Mouse (Mus musculus) lung, embryonic 14.5 days (tissue): ENCODE results near the gene Tenm3. TPM values are rescaled to one million over a fixed set of nuclear protein-coding genes. Genes with fewer than 3 reads are reported as not detected.

Experiments used
- ATAC-seq: fragments of 200-750 bp; cut with Nextera tagmentation; 2 replicates; pipeline ENCODE4 v1.8.0; 2017; ENCODE audit warnings: mild to moderate bottlenecking, moderate TSS enrichment, moderate library complexity; ENCODE audit not compliant: insufficient read depth
- DNase-seq: peaks from one replicate; pipeline ENCODE4 v3.0.0-alpha.2; 2015
- H3K27ac ChIP-seq: fragments of 300-500 bp; sonication (generic); 2 replicates; pipeline ENCODE4 v1.5.1; 2014; ENCODE audit warnings: low read depth, mild to moderate bottlenecking, moderate library complexity
- H3K27me3 ChIP-seq: fragments of 300-500 bp; sonication (generic); 2 replicates; pipeline ENCODE4 v1.6.1; 2014; ENCODE audit warnings: low read length, control low read depth; ENCODE audit not compliant: insufficient read depth
- H3K36me3 ChIP-seq: fragments of 300-500 bp; sonication (generic); 2 replicates; pipeline ENCODE4 v1.6.1; 2014; ENCODE audit warnings: control low read depth; ENCODE audit not compliant: insufficient read depth
- H3K4me1 ChIP-seq: fragments of 300-500 bp; sonication (generic); 2 replicates; pipeline ENCODE4 v1.6.1; 2014; ENCODE audit warnings: antibody characterized with exemption, control low read depth; ENCODE audit not compliant: insufficient read depth
- H3K4me2 ChIP-seq: fragments of 300-500 bp; sonication (generic); 2 replicates; pipeline ENCODE4 v1.6.1; 2014; ENCODE audit warnings: mild to moderate bottlenecking
- H3K4me3 ChIP-seq: fragments of 300-500 bp; sonication (generic); 2 replicates; pipeline ENCODE4 v1.5.1; 2014; ENCODE audit warnings: low read depth, low read length
- H3K9ac ChIP-seq: fragments of 300-500 bp; sonication (generic); 2 replicates; pipeline ENCODE4 v1.6.1; 2014
- H3K9me3 ChIP-seq: fragments of 300-500 bp; sonication (generic); 2 replicates; pipeline ENCODE4 v1.6.1; 2016; ENCODE audit warnings: low read depth, low read length, control low read depth
- CTCF ChIP-seq: IDR thresholded peaks from 2 replicates; pipeline ENCODE4 v1.5.1; 2016; ENCODE audit warnings: antibody characterized with exemption, low read depth
- WGBS: fragments of 180-500 bp; shearing (Covaris S2); extraction: QIAGEN DNeasy Blood & Tissue Kit; methylation state at CpG from one replicate; pipeline ENCODE4 v1.1.7; 2014; 5-methylcytosine and 5-hydroxymethylcytosine counted together
- polyA plus RNA-seq: library from polyadenylated mRNA; unstranded; fragments of >200 nt; fragmentation: Nextera tagmentation; extraction: Ambion mirVana; gene quantifications from 2 replicates; pipeline ENCODE4 v1.2.1, GENCODE M21; 2014

The Tenm3 gene
- polyA plus RNA-seq, 1 experiment from 2014 or later: 9.8 TPM

GRCm38 (mm10) chr8:48704485-48704884, 139.3 kb downstream of the Tenm3 start:
- H3K4me2 ChIP-seq: no peak overlapping the region
- no peaks in the 10 kb centered on the region for H3K36me3 ChIP-seq
- H3K27me3 ChIP-seq: no peaks in the 10 kb centered on the region
- WGBS: 48% methylated on average over 6 of the region's 6 CpGs
- H3K9ac ChIP-seq: no peak overlapping the region
- ATAC-seq (peak; percentile 92), DNase-seq (peak; percentile 81)
- no peak for TF ChIP-seq CTCF
- peak overlapping the region; percentile 28; the same call in 1 of the 2 replicates for H3K27ac ChIP-seq
- H3K9me3 ChIP-seq: no peaks in the 10 kb centered on the region
- H3K4me1 ChIP-seq: 0 out of 2 replicates have a peak, but pooled peaks cover 4% of the 10 kb centered on the region
- no peak overlapping the region for H3K4me3 ChIP-seq

- ATAC-seq (no peak), DNase-seq (peak; percentile 52)
- Histone ChIP-seq H3K27ac (no peak overlapping the region), H3K27me3 (no peaks in the 10 kb centered on the region), H3K4me1 (0 out of 2 replicates have a peak, but pooled peaks cover 4% of the 10 kb centered on the region), H3K9ac (no peak overlapping the region), H3K4me3 (no peak overlapping the region), H3K4me2 (no peak overlapping the region), H3K9me3 (no peaks in the 10 kb centered on the region), H3K36me3 (no peaks in the 10 kb centered on the region)
- peak; percentile 22; the same call in 1 of the 2 replicates for TF ChIP-seq CTCF
- 70% methylated on average over 10 of the region's 10 CpGs for WGBS
Observed at GRCm38 (mm10) chr8:48690665-48691395, 152.9 kb downstream of the Tenm3 start.

GRCm38 (mm10) chr8:48688706-48689105, 155.0 kb downstream of the Tenm3 start:
- 38% methylated on average over 4 of the region's 4 CpGs for WGBS
- Histone ChIP-seq H3K9ac (no peak overlapping the region), H3K4me3 (no peak overlapping the region), H3K4me1 (0 out of 2 replicates have a peak, but pooled peaks cover 4% of the 10 kb centered on the region), H3K4me2 (no peak overlapping the region), H3K9me3 (no peaks in the 10 kb centered on the region), H3K27me3 (no peaks in the 10 kb centered on the region), H3K27ac (no peak overlapping the region), H3K36me3 (no peaks in the 10 kb centered on the region)
- peak; percentile 13 for DNase-seq
- no peak for ATAC-seq
- no peak for TF ChIP-seq CTCF

- Histone ChIP-seq H3K9ac (no peak overlapping the region), H3K9me3 (no peaks in the 10 kb centered on the region), H3K27me3 (no peaks in the 10 kb centered on the region), H3K4me1 (0 out of 2 replicates have a peak, but pooled peaks cover 4% of the 10 kb centered on the region), H3K4me3 (no peak overlapping the region), H3K36me3 (no peaks in the 10 kb centered on the region), H3K27ac (peak overlapping the region; percentile 6; the same call in 1 of the 2 replicates), H3K4me2 (no peak overlapping the region)
- no peak for TF ChIP-seq CTCF
- WGBS: 32% methylated on average over 9 of the region's 9 CpGs
- DNase-seq: peak; percentile 42
- 0 out of 2 replicates have a peak, but pooled peaks have one; percentile 31 for ATAC-seq
Observed at GRCm38 (mm10) chr8:48688188-48688587, 155.6 kb downstream of the Tenm3 start.

- DNase-seq: no peak
- 47% methylated on average over 2 of the region's 2 CpGs for WGBS
- no peak overlapping the region for H3K9ac ChIP-seq
- H3K27me3 ChIP-seq: no peaks in the 10 kb centered on the region
- no peaks in the 10 kb centered on the region for H3K36me3 ChIP-seq
- no peak overlapping the region for H3K4me3 ChIP-seq
- no peak for ATAC-seq
- TF ChIP-seq CTCF: no peak
- no peak overlapping the region for H3K27ac ChIP-seq
- no peaks in the 10 kb centered on the region for H3K9me3 ChIP-seq
- H3K4me1 ChIP-seq: 0 out of 2 replicates have a peak, but pooled peaks cover 4% of the 10 kb centered on the region
- H3K4me2 ChIP-seq: no peak overlapping the region
Observed at GRCm38 (mm10) chr8:48673476-48673875, 170.3 kb downstream of the Tenm3 start.

GRCm38 (mm10) chr8:48672471-48672870, 171.3 kb downstream of the Tenm3 start:
- 90% methylated on average over 11 of the region's 11 CpGs for WGBS

GRCm38 (mm10) chr8:48671318-48671717, 172.4 kb downstream of the Tenm3 start:
- Histone ChIP-seq H3K4me3 (no peak overlapping the region), H3K9me3 (no peaks in the 10 kb centered on the region), H3K9ac (no peak overlapping the region), H3K27me3 (no peaks in the 10 kb centered on the region), H3K4me2 (no peak overlapping the region), H3K36me3 (no peaks in the 10 kb centered on the region), H3K27ac (no peak overlapping the region), H3K4me1 (0 out of 2 replicates have a peak, but pooled peaks cover 4% of the 10 kb centered on the region)
- ATAC-seq (no peak), DNase-seq (peak; percentile 11)
- WGBS: 53% methylated on average over 4 of the region's 4 CpGs
- no peak for TF ChIP-seq CTCF

More at GRCm38 (mm10) chr8:48672471-48672870, 171.3 kb downstream of the Tenm3 start:
- no peaks in the 10 kb centered on the region for H3K9me3 ChIP-seq
- H3K4me2 ChIP-seq: no peak overlapping the region
- no peaks in the 10 kb centered on the region for H3K36me3 ChIP-seq
- H3K27me3 ChIP-seq: no peaks in the 10 kb centered on the region
- no peak for DNase-seq
- ATAC-seq: no peak
- no peak overlapping the region for H3K4me3 ChIP-seq
- 0 out of 2 replicates have a peak, but pooled peaks cover 4% of the 10 kb centered on the region for H3K4me1 ChIP-seq
- no peak overlapping the region for H3K9ac ChIP-seq
- TF ChIP-seq CTCF: no peak
- no peak overlapping the region for H3K27ac ChIP-seq
